Mouse (Mus musculus) erythroblast, embryonic 14.5 days (primary cell): ENCODE results near the gene Prkn. TPM values are rescaled to one million over a fixed set of nuclear protein-coding genes. Genes with fewer than 3 reads are reported as not detected.
"Not testable (repeated sequence)": the region's sequence is repeated elsewhere in the genome, so short reads cannot be mapped to it uniquely, and the experiment has no call there.

Experiments used
- H3K27me3 ChIP-seq: 2 replicates; pipeline ENCODE4 v1.6.1; 2012; ENCODE audit warnings: inconsistent platforms; ENCODE audit not compliant: control insufficient read depth
- H3K36me3 ChIP-seq: 2 replicates; pipeline ENCODE4 v1.6.1; 2012; ENCODE audit warnings: mild to moderate bottlenecking, inconsistent platforms; ENCODE audit not compliant: control insufficient read depth
- H3K4me1 ChIP-seq: 2 replicates; pipeline ENCODE4 v1.6.1; 2012; ENCODE audit warnings: inconsistent platforms; ENCODE audit not compliant: control insufficient read depth
- H3K4me3 ChIP-seq: replicated peaks from 2 replicates; pipeline ENCODE3; 2012; ENCODE audit warnings: moderate library complexity, mild to moderate bottlenecking, inconsistent platforms
- H3K9me3 ChIP-seq: 2 replicates; pipeline ENCODE4 v1.6.1; 2012; ENCODE audit warnings: low read length, inconsistent platforms, mixed read lengths; ENCODE audit not compliant: control insufficient read depth
- GATA1 ChIP-seq: IDR thresholded peaks from 2 replicates; pipeline ENCODE4 v1.6.1; 2012; ENCODE audit warnings: low read length, inconsistent platforms, mixed read lengths
- TAL1 ChIP-seq: IDR thresholded peaks from 3 replicates; pipeline ENCODE4 v1.6.1; 2012; ENCODE audit warnings: low read length, inconsistent platforms, mixed read lengths
- polyA plus RNA-seq: library from polyadenylated mRNA; stranded (reverse); fragments of >175 nt; gene quantifications from 2 replicates; pipeline ENCODE4 v1.2.3, GENCODE M21; 2012

The Prkn gene
- polyA plus RNA-seq, 1 experiment = not detected

GRCm38 (mm10) chr17:11993249-11993648 is 1153.1 kb downstream of the Prkn start:
- Histone ChIP-seq H3K9me3 (no peaks in the 10 kb centered on the region), H3K27me3 (peaks cover 6% of the 10 kb centered on the region), H3K36me3 (no peaks in the 10 kb centered on the region), H3K4me3 (no peak overlapping the region), H3K4me1 (peaks cover 8% of the 10 kb centered on the region)
- TF ChIP-seq GATA1 (no peak), TAL1 (no peak)

- TF ChIP-seq GATA1 (no peak), TAL1 (no peak)
- peaks cover 6% of the 10 kb centered on the region for H3K27me3 ChIP-seq
- peaks cover 8% of the 10 kb centered on the region for H3K4me1 ChIP-seq
- no peak overlapping the region for H3K4me3 ChIP-seq
- H3K9me3 ChIP-seq = no peaks in the 10 kb centered on the region
- H3K36me3 ChIP-seq = no peaks in the 10 kb centered on the region
These were observed 1154.1 kb downstream of the Prkn start for GRCm38 (mm10) chr17:11994252-11994651.

GRCm38 (mm10) chr17:11994754-11995153 is 1154.6 kb downstream of the Prkn start:
- not testable (repeated sequence) for H3K27me3 ChIP-seq, H3K4me3 ChIP-seq, H3K9me3 ChIP-seq, H3K36me3 ChIP-seq, H3K4me1 ChIP-seq

GRCm38 (mm10) chr17:11995522-11995921 is 1155.3 kb downstream of the Prkn start:
- Histone ChIP-seq H3K4me3 (no peak overlapping the region), H3K4me1 (peaks cover 8% of the 10 kb centered on the region), H3K36me3 (no peaks in the 10 kb centered on the region), H3K9me3 (no peaks in the 10 kb centered on the region), H3K27me3 (peaks cover 6% of the 10 kb centered on the region)
- no peak for TF ChIP-seq GATA1
- TF ChIP-seq TAL1 = no peak

- Histone ChIP-seq H3K27me3 (peaks cover 6% of the 10 kb centered on the region), H3K36me3 (no peaks in the 10 kb centered on the region), H3K4me1 (peaks cover 8% of the 10 kb centered on the region), H3K9me3 (no peaks in the 10 kb centered on the region), H3K4me3 (no peak overlapping the region)
- TF ChIP-seq GATA1 = no peak
These were observed 1156.1 kb downstream of the Prkn start for GRCm38 (mm10) chr17:11996311-11996710.

- TF ChIP-seq GATA1 (no peak), TAL1 (no peak)
- no peaks in the 10 kb centered on the region for H3K9me3 ChIP-seq
- H3K4me3 ChIP-seq = no peak overlapping the region
- H3K27me3 ChIP-seq = no peaks in the 10 kb centered on the region
- H3K4me1 ChIP-seq = peaks cover 6% of the 10 kb centered on the region
- H3K36me3 ChIP-seq = no peaks in the 10 kb centered on the region
These were observed 1160.1 kb downstream of the Prkn start for GRCm38 (mm10) chr17:12000285-12000684.

GRCm38 (mm10) chr17:12021326-12021725 is 1181.1 kb downstream of the Prkn start:
- H3K27me3 ChIP-seq = no peaks in the 10 kb centered on the region
- H3K9me3 ChIP-seq = no peaks in the 10 kb centered on the region
- H3K4me3 ChIP-seq = no peak overlapping the region
- TF ChIP-seq GATA1 (no peak), TAL1 (no peak)
- H3K36me3 ChIP-seq = no peaks in the 10 kb centered on the region
- H3K4me1 ChIP-seq = no peaks in the 10 kb centered on the region

GRCm38 (mm10) chr17:12029362-12029761 is 1189.2 kb downstream of the Prkn start:
- Histone ChIP-seq H3K36me3 (no peaks in the 10 kb centered on the region), H3K4me3 (no peak overlapping the region), H3K27me3 (peaks cover 17% of the 10 kb centered on the region), H3K9me3 (no peaks in the 10 kb centered on the region), H3K4me1 (peaks cover 5% of the 10 kb centered on the region)
- TF ChIP-seq GATA1 (no peak), TAL1 (no peak)

- H3K36me3 ChIP-seq = peaks cover 2% of the 10 kb centered on the region
- H3K27me3 ChIP-seq = peaks cover 17% of the 10 kb centered on the region
- H3K4me1 ChIP-seq = peaks cover 5% of the 10 kb centered on the region
- TF ChIP-seq GATA1 = no peak
- H3K9me3 ChIP-seq = no peaks in the 10 kb centered on the region
- H3K4me3 ChIP-seq = no peak overlapping the region
These were observed 1189.8 kb downstream of the Prkn start for GRCm38 (mm10) chr17:12029921-12030461.

GRCm38 (mm10) chr17:12030556-12031160 is 1190.5 kb downstream of the Prkn start:
- H3K4me3 ChIP-seq = no peak overlapping the region

More at GRCm38 (mm10) chr17:12030556-12031160, 1190.5 kb downstream of the Prkn start:
- peaks cover 10% of the 10 kb centered on the region for H3K4me1 ChIP-seq
- H3K9me3 ChIP-seq = no peaks in the 10 kb centered on the region
- TF ChIP-seq TAL1 (no peak), GATA1 (no peak)
- H3K36me3 ChIP-seq = peaks cover 7% of the 10 kb centered on the region
- peaks cover 17% of the 10 kb centered on the region for H3K27me3 ChIP-seq
